Mouse (Mus musculus): ENCODE data around the gene Chpf2. TPM values are rescaled to one million over a fixed set of nuclear protein-coding genes. Genes with fewer than 3 reads are reported as not detected.

Gene Chpf2
- total and polyA plus RNA-seq, 3 experiments, result 37.9 to 39.7 TPM; not detected in 1

GRCm38 (mm10) chr5:24623041-24623985 is 36.8 kb downstream of the Chpf2 start:
- peaks cover 16 to 18% of the 10 kb centered on the region in 2 experiments for H3K27me3 ChIP-seq (ENCODE audit: control insufficient read depth in 1 of 2, insufficient read depth in 2 of 2, low read length in 2 of 2)

GRCm38 (mm10) chr5:24623986-24624821 is 37.7 kb downstream of the Chpf2 start, which contains the start of gene Smarcd3:
Gene Smarcd3, minus strand, starts transcription at chr5:24624411.
- H3K36me3 ChIP-seq (ENCODE audit: control insufficient read depth in 1 of 2, insufficient read depth in 2 of 2, low read length in 2 of 2), result no peaks in the 10 kb centered on the region
- no peak for TF ChIP-seq MEF2A (IDR thresholded peaks at IDR 0.05; ENCODE audit: extremely low read depth, insufficient replicate concordance, low read depth, low read length, poor library complexity, severe bottlenecking)
- no peak for TF ChIP-seq TBP (IDR thresholded peaks at IDR 0.05; ENCODE audit: low read depth, low read length)
- TF ChIP-seq ZNF384 (IDR thresholded peaks at IDR 0.05; ENCODE audit: low read depth, low read length), result no peak
- TF ChIP-seq USF1 (IDR thresholded peaks at IDR 0.05; ENCODE audit: low read depth, low read length), result no peak
- TF ChIP-seq GABPA (IDR thresholded peaks at IDR 0.05; ENCODE audit: low read depth, low read length), result no peak
- TF ChIP-seq MAX (IDR thresholded peaks at IDR 0.05; ENCODE audit: low read length), result no peak
- TF ChIP-seq HCFC1 (IDR thresholded peaks at IDR 0.05; ENCODE audit: low read depth, low read length), result no peak
- TF ChIP-seq MYC (IDR thresholded peaks at IDR 0.05; ENCODE audit: low read depth, low read length), result no peak
- TF ChIP-seq RAD21 (IDR thresholded peaks at IDR 0.05; ENCODE audit: low read depth, low read length), result no peak
- no peak for TF ChIP-seq MXI1 (IDR thresholded peaks at IDR 0.05; ENCODE audit: low read depth, low read length)
- no peak for TF ChIP-seq TAL1 (IDR thresholded peaks at IDR 0.05; ENCODE audit: low read length)
- TF ChIP-seq SIN3A (IDR thresholded peaks at IDR 0.05; ENCODE audit: low read length), result no peak
- H3K27me3 ChIP-seq (ENCODE audit: control insufficient read depth in 1 of 2, insufficient read depth in 2 of 2, low read length in 2 of 2), result peaks cover 15 to 17% of the 10 kb centered on the region in 2 experiments
- no peak for DNase-seq (ENCODE audit: low read depth, low spot score)
- no peaks in the 10 kb centered on the region for H3K4me1 ChIP-seq (ENCODE audit: control insufficient read depth in 1 of 2, insufficient read depth in 2 of 2, low read length in 2 of 2)
- H3K79me2 ChIP-seq (ENCODE audit: control insufficient read depth, insufficient read depth, low read length, poor library complexity), result no peaks in the 10 kb centered on the region
- H3K9me3 ChIP-seq (replicated peaks; ENCODE audit: insufficient read depth, low read length), result no peaks in the 10 kb centered on the region
- no peak within 1 kb of the TSS for H3K4me3 ChIP-seq (ENCODE audit: control insufficient read depth in 1 of 2, insufficient read depth in 1 of 2, low read depth in 2 of 2, low read length in 2 of 2)
- H3K9ac ChIP-seq (ENCODE audit: control insufficient read depth, low read depth, low read length, poor library complexity, severe bottlenecking), result no peak within 1 kb of the TSS
- no peak within 1 kb of the TSS for H3K27ac ChIP-seq (ENCODE audit: control insufficient read depth, low read depth, low read length)

More at GRCm38 (mm10) chr5:24623041-24623985, 36.8 kb downstream of the Chpf2 start:
- Histone ChIP-seq H3K27ac (ENCODE audit: control insufficient read depth, low read depth, low read length) (no peak overlapping the region), H3K9ac (ENCODE audit: control insufficient read depth, low read depth, low read length, poor library complexity, severe bottlenecking) (no peak overlapping the region), H3K4me3 (ENCODE audit: control insufficient read depth in 1 of 2, insufficient read depth in 1 of 2, low read depth in 2 of 2, low read length in 2 of 2) (no peak overlapping the region), H3K79me2 (ENCODE audit: control insufficient read depth, insufficient read depth, low read length, poor library complexity) (no peaks in the 10 kb centered on the region), H3K36me3 (ENCODE audit: control insufficient read depth in 1 of 2, insufficient read depth in 2 of 2, low read length in 2 of 2) (no peaks in the 10 kb centered on the region), H3K4me1 (ENCODE audit: control insufficient read depth in 1 of 2, insufficient read depth in 2 of 2, low read length in 2 of 2) (no peaks in the 10 kb centered on the region), H3K9me3 (replicated peaks; ENCODE audit: insufficient read depth, low read length) (no peaks in the 10 kb centered on the region)
- DNase-seq (ENCODE audit: low read depth, low spot score), result no peak
- no peak for TF ChIP-seq MAX (IDR thresholded peaks at IDR 0.05; ENCODE audit: low read length)
- no peak for TF ChIP-seq ZC3H11A (IDR thresholded peaks at IDR 0.05; ENCODE audit: low read depth, low read length)
- TF ChIP-seq ZNF384 (IDR thresholded peaks at IDR 0.05; ENCODE audit: low read depth, low read length), result no peak
- TF ChIP-seq USF2 (IDR thresholded peaks at IDR 0.05; ENCODE audit: borderline replicate concordance in 1 of 2, insufficient read depth in 1 of 2, low read depth in 1 of 2, low read length in 2 of 2), result no peak
- TF ChIP-seq RAD21 (IDR thresholded peaks at IDR 0.05; ENCODE audit: low read depth, low read length), result no peak
- TF ChIP-seq BHLHE40 (IDR thresholded peaks at IDR 0.05; ENCODE audit: borderline replicate concordance, low read depth, low read length), result no peak

All from MEL (cell line).